Mouse (Mus musculus) myocyte (in vitro differentiated cells): ENCODE results near the gene Rem2. TPM values are rescaled to one million over a fixed set of nuclear protein-coding genes. Genes with fewer than 3 reads are reported as not detected.

ENCODE experiments used
- H3K27me3 ChIP-seq: one replicate; pipeline ENCODE4 v1.6.1; 2011; ENCODE audit not compliant: control insufficient read depth, insufficient read depth, insufficient read length
- H3K36me3 ChIP-seq: one replicate; pipeline ENCODE4 v1.6.1; 2011; ENCODE audit not compliant: control insufficient read depth, insufficient read depth
- H3K4me2 ChIP-seq: one replicate; pipeline ENCODE4 v1.6.1; 2011; ENCODE audit warnings: low read depth, control low read depth
- H3K4me3 ChIP-seq: one replicate; pipeline ENCODE4 v1.5.1; 2011; ENCODE audit warnings: mild to moderate bottlenecking, control low read depth, moderate library complexity
- H3K79me2 ChIP-seq: one replicate; pipeline ENCODE4 v1.6.1; 2011; ENCODE audit not compliant: control insufficient read depth, insufficient read depth
- H3ac ChIP-seq: one replicate; pipeline ENCODE4 v1.6.1; 2011; ENCODE audit not compliant: control insufficient read depth, insufficient read length
- CEBPB ChIP-seq: IDR thresholded peaks from 2 replicates; pipeline ENCODE4 v1.6.1; 2011; ENCODE audit warnings: mild to moderate bottlenecking, moderate library complexity; ENCODE audit not compliant: poor library complexity, insufficient read depth, severe bottlenecking
- E2F4 ChIP-seq: IDR thresholded peaks from one replicate; pipeline ENCODE4 v1.6.1; 2011; ENCODE audit warnings: mild to moderate bottlenecking, control low read depth, moderate library complexity; ENCODE audit not compliant: insufficient read depth
- MAX ChIP-seq: IDR thresholded peaks from one replicate; pipeline ENCODE4 v1.6.1; 2011; ENCODE audit warnings: low read depth, mild to moderate bottlenecking, control low read depth
- MYOD1 ChIP-seq, 3 experiments: IDR thresholded peaks; one replicate each; pipeline ENCODE4 v1.6.1; 2011; ENCODE audit warnings: control low read depth in 2 of 3, low read depth in 2 of 3, mild to moderate bottlenecking in 2 of 3, moderate library complexity in 1 of 3; ENCODE audit not compliant: insufficient read length in 2 of 3, control insufficient read depth in 1 of 3
- MYOG ChIP-seq, 3 experiments: IDR thresholded peaks; one replicate each; pipeline ENCODE4 v1.6.1; 2011; ENCODE audit warnings: control low read depth in 2 of 3, low read depth in 2 of 3, mild to moderate bottlenecking in 2 of 3; ENCODE audit not compliant: insufficient read length in 2 of 3, control insufficient read depth in 1 of 3, insufficient read depth in 1 of 3
- POLR2A ChIP-seq: IDR thresholded peaks from one replicate; pipeline ENCODE4 v1.6.1; 2011; ENCODE audit warnings: low read depth, mild to moderate bottlenecking, control low read depth, moderate library complexity; ENCODE audit not compliant: insufficient read length
- POLR2AphosphoS2 ChIP-seq: IDR thresholded peaks from one replicate; pipeline ENCODE4 v1.6.1; 2011; ENCODE audit warnings: low read depth, control low read depth; ENCODE audit not compliant: insufficient read length
- REST ChIP-seq: IDR thresholded peaks from one replicate; pipeline ENCODE4 v1.6.1; 2011; ENCODE audit warnings: mild to moderate bottlenecking, control low read depth, moderate library complexity; ENCODE audit not compliant: insufficient read depth, insufficient read length
- SRF ChIP-seq: IDR thresholded peaks from one replicate; pipeline ENCODE4 v1.6.1; 2011; ENCODE audit warnings: low read depth; ENCODE audit not compliant: control insufficient read depth, insufficient read length
- TCF12 ChIP-seq: IDR thresholded peaks from one replicate; pipeline ENCODE4 v1.6.1; 2011; ENCODE audit warnings: mild to moderate bottlenecking, control low read depth; ENCODE audit not compliant: poor library complexity, insufficient read depth, severe bottlenecking
- TCF3 ChIP-seq: IDR thresholded peaks from one replicate; pipeline ENCODE4 v1.6.1; 2011; ENCODE audit warnings: low read depth, control low read depth; ENCODE audit not compliant: insufficient read length
- USF1 ChIP-seq: IDR thresholded peaks from one replicate; pipeline ENCODE4 v1.6.1; 2011; ENCODE audit warnings: low read depth, mild to moderate bottlenecking, control low read depth, moderate library complexity
- polyA plus RNA-seq: library from polyadenylated mRNA; unstranded; fragments of >200 nt; fragmentation: generic; extraction: Trizol; gene quantifications from one replicate; pipeline ENCODE4 v1.2.1, GENCODE M21; 2012; ENCODE audit warnings: missing spikeins

The Rem2 gene
- polyA plus RNA-seq, 1 experiment = 0.20 TPM

GRCm38 (mm10) chr14:54527227-54528006, 51.5 kb downstream of the Rem2 start:
- Histone ChIP-seq H3K79me2 (no peaks in the 10 kb centered on the region), H3K4me3 (no peak overlapping the region)

GRCm38 (mm10) chr14:54528007-54528393, 52.1 kb downstream of the Rem2 start:
- H3K4me3 ChIP-seq = no peak overlapping the region
- no peaks in the 10 kb centered on the region for H3K27me3 ChIP-seq
- H3K79me2 ChIP-seq = no peaks in the 10 kb centered on the region
- no peak overlapping the region for H3ac ChIP-seq
- no peak for TF ChIP-seq SRF
- TF ChIP-seq CEBPB = no peak
- no peak for TF ChIP-seq MYOG (IDR thresholded peaks at IDR 0.05; ENCODE audit: control insufficient read depth in 1 of 3, insufficient read depth in 1 of 3, insufficient read length in 2 of 3, low read depth in 2 of 3)
- no peak for TF ChIP-seq E2F4
- TF ChIP-seq USF1 = no peak
- no peak for TF ChIP-seq TCF12
- no peak for TF ChIP-seq TCF3
- TF ChIP-seq POLR2A = no peak
- no peak for TF ChIP-seq MAX
- TF ChIP-seq POLR2AphosphoS2 = no peak
- TF ChIP-seq REST = no peak
- no peak for TF ChIP-seq MYOD1 (IDR thresholded peaks at IDR 0.05; ENCODE audit: control insufficient read depth in 1 of 3, insufficient read length in 2 of 3, low read depth in 2 of 3)
- peak overlapping the region; percentile 68 for H3K4me2 ChIP-seq
- H3K36me3 ChIP-seq = no peaks in the 10 kb centered on the region

More at GRCm38 (mm10) chr14:54527227-54528006, 51.5 kb downstream of the Rem2 start:
- no peaks in the 10 kb centered on the region for H3K27me3 ChIP-seq
- H3K4me2 ChIP-seq = peak overlapping the region; percentile 68
- no peak overlapping the region for H3ac ChIP-seq
- TF ChIP-seq SRF (no peak), MAX (no peak), USF1 (no peak), POLR2A (no peak), E2F4 (no peak)
- no peaks in the 10 kb centered on the region for H3K36me3 ChIP-seq

GRCm38 (mm10) chr14:54528446-54529111, 52.7 kb downstream of the Rem2 start:
- Histone ChIP-seq H3K4me3 (no peak overlapping the region), H3K36me3 (no peaks in the 10 kb centered on the region), H3K4me2 (peak overlapping the region; percentile 68), H3K27me3 (no peaks in the 10 kb centered on the region), H3ac (no peak overlapping the region), H3K79me2 (no peaks in the 10 kb centered on the region)
- TF ChIP-seq POLR2AphosphoS2 (no peak), POLR2A (no peak), TCF12 (no peak), TCF3 (no peak)

Other genes starting within 250 kb of the Rem2 start
- gene Dad1, start 222.0 kb upstream of the Rem2 start, polyA plus RNA-seq = 324 TPM
- 65.9 TPM for gene Abhd4, start 221.9 kb upstream of the Rem2 start, polyA plus RNA-seq
- not detected for gene Olfr49, start 191.2 kb upstream of the Rem2 start, polyA plus RNA-seq
- gene Oxa1l, start 115.3 kb upstream of the Rem2 start, polyA plus RNA-seq = 68.6 TPM
- gene Slc7a7, start 58.3 kb upstream of the Rem2 start, polyA plus RNA-seq = 6.8 TPM
- 483 TPM for gene Mrpl52, start 49.2 kb upstream of the Rem2 start, polyA plus RNA-seq
- 108 TPM for gene Mmp14, start 44.5 kb upstream of the Rem2 start, polyA plus RNA-seq
- 81.8 TPM for gene Lrp10, start 12.0 kb upstream of the Rem2 start, polyA plus RNA-seq
- 140 TPM for gene Prmt5, start 41.4 kb downstream of the Rem2 start, polyA plus RNA-seq
- 23.5 TPM for gene Haus4, start 78.5 kb downstream of the Rem2 start, polyA plus RNA-seq
- 30.8 TPM for gene Ajuba, start 101.5 kb downstream of the Rem2 start, polyA plus RNA-seq
- gene 4931414P19Rik, start 129.9 kb downstream of the Rem2 start, polyA plus RNA-seq = 7.3 TPM
- gene Psmb5, start 141.9 kb downstream of the Rem2 start, polyA plus RNA-seq = 416 TPM
- gene Psmb11, start 145.3 kb downstream of the Rem2 start, polyA plus RNA-seq = not detected
- gene Gm17606, start 164.9 kb downstream of the Rem2 start, polyA plus RNA-seq = not detected
- gene Cdh24, start 165.3 kb downstream of the Rem2 start, polyA plus RNA-seq = 4.3 TPM
- gene 1700123O20Rik, start 210.1 kb downstream of the Rem2 start, polyA plus RNA-seq = 36.3 TPM
- gene Acin1, start 210.8 kb downstream of the Rem2 start, polyA plus RNA-seq = 77.3 TPM
- 0.04 TPM for gene Gm29776, start 222.7 kb downstream of the Rem2 start, polyA plus RNA-seq
- gene Cebpe, start 236.1 kb downstream of the Rem2 start, polyA plus RNA-seq = not detected